Mouse (Mus musculus) intestine, embryonic 15.5 days (tissue): ENCODE results near the gene Cds2. TPM values are rescaled to one million over a fixed set of nuclear protein-coding genes. Genes with fewer than 3 reads are reported as not detected.
A peak's percentile ranks its signal among the peaks of the same experiment; 100 is the strongest.

Experiments used
- ATAC-seq: fragments of 200-750 bp; cut with Nextera tagmentation; 2 replicates; pipeline ENCODE4 v1.8.0; 2017; ENCODE audit warnings: moderate TSS enrichment, moderate library complexity
- H3K27ac ChIP-seq: fragments of 300-500 bp; sonication (generic); 2 replicates; pipeline ENCODE4 v1.5.1; 2015; ENCODE audit warnings: mild to moderate bottlenecking, inconsistent platforms
- H3K27me3 ChIP-seq: fragments of 300-500 bp; sonication (generic); replicated peaks from 2 replicates; pipeline ENCODE4 v1.6.1; 2015; ENCODE audit warnings: inconsistent platforms
- H3K36me3 ChIP-seq: fragments of 300-500 bp; sonication (generic); 2 replicates; pipeline ENCODE4 v1.6.1; 2015; ENCODE audit warnings: inconsistent platforms
- H3K4me1 ChIP-seq: fragments of 300-500 bp; sonication (generic); replicated peaks from 2 replicates; pipeline ENCODE4 v1.6.1; 2015; ENCODE audit warnings: inconsistent platforms
- H3K4me2 ChIP-seq: fragments of 300-500 bp; sonication (generic); replicated peaks from 2 replicates; pipeline ENCODE4 v1.6.1; 2015; ENCODE audit warnings: mild to moderate bottlenecking, inconsistent platforms
- H3K4me3 ChIP-seq: fragments of 300-500 bp; sonication (generic); replicated peaks from 2 replicates; pipeline ENCODE4 v1.5.1; 2015; ENCODE audit warnings: inconsistent platforms
- H3K9ac ChIP-seq: fragments of 300-500 bp; sonication (generic); 2 replicates; pipeline ENCODE4 v1.6.1; 2015; ENCODE audit warnings: inconsistent platforms
- H3K9me3 ChIP-seq: fragments of 300-500 bp; sonication (generic); 2 replicates; pipeline ENCODE4 v1.6.1; 2016; ENCODE audit warnings: inconsistent platforms
- WGBS: fragments of 180-500 bp; shearing (Covaris S2); methylation state at CpG from one replicate; pipeline ENCODE4 v1.1.7; 2015; 5-methylcytosine and 5-hydroxymethylcytosine counted together
- polyA plus RNA-seq: library from polyadenylated mRNA; unstranded; fragments of >200 nt; fragmentation: Nextera tagmentation; extraction: Ambion mirVana; gene quantifications from 2 replicates; pipeline ENCODE4 v1.2.1, GENCODE M21; 2015

Cds2 gene
- polyA plus RNA-seq, 1 experiment from 2014 or later: 25.1 TPM

GRCm38 (mm10) chr2:132251911-132252310 is 11.0 kb upstream of the Cds2 start:
- Histone ChIP-seq H3K9me3 (no peaks in the 10 kb centered on the region), H3K4me1 (peaks cover 9% of the 10 kb centered on the region), H3K9ac (peak overlapping the region; percentile 57), H3K36me3 (0 out of 2 replicates have a peak, but pooled peaks cover 3% of the 10 kb centered on the region), H3K4me2 (peak overlapping the region; percentile 68), H3K4me3 (peak overlapping the region; percentile 62), H3K27me3 (no peaks in the 10 kb centered on the region), H3K27ac (no peak overlapping the region)
- no peak for ATAC-seq
- WGBS: 7% methylated on average over 8 of the region's 8 CpGs

- WGBS: under 1% methylated on average over 79 of the region's 79 CpGs
- Histone ChIP-seq H3K36me3 (0 out of 2 replicates have a peak, but pooled peaks cover 3% of the 10 kb centered on the region), H3K9me3 (no peaks in the 10 kb centered on the region), H3K9ac (peak within 1 kb of the TSS; percentile 57), H3K4me2 (peak within 1 kb of the TSS; percentile 68), H3K27ac (peak within 1 kb of the TSS; percentile 79), H3K27me3 (no peaks in the 10 kb centered on the region), H3K4me3 (peak within 1 kb of the TSS; percentile 62), H3K4me1 (peaks cover 9% of the 10 kb centered on the region)
- ATAC-seq: peak; percentile 99
Observed at GRCm38 (mm10) chr2:132252542-132253528, 10.1 kb upstream of the Cds2 start, which contains the start of gene Pcna. TSS of gene Pcna (minus strand) at chr2:132253314.

- H3K4me1 ChIP-seq: peaks cover 9% of the 10 kb centered on the region
- H3K4me3 ChIP-seq: peak overlapping the region; percentile 62
- H3K4me2 ChIP-seq: peak overlapping the region; percentile 68
- peak overlapping the region; percentile 47; the same call in 1 of the 2 replicates for H3K9ac ChIP-seq
- H3K27me3 ChIP-seq: no peaks in the 10 kb centered on the region
- 0 out of 2 replicates have a peak, but pooled peaks cover 3% of the 10 kb centered on the region for H3K36me3 ChIP-seq
- ATAC-seq: no peak
- H3K27ac ChIP-seq: peak overlapping the region; percentile 79; the same call in 1 of the 2 replicates
- H3K9me3 ChIP-seq: no peaks in the 10 kb centered on the region
- 1% methylated on average over 7 of the region's 7 CpGs for WGBS
Observed at GRCm38 (mm10) chr2:132253603-132254002, 9.3 kb upstream of the Cds2 start.

- no peak overlapping the region for H3K4me3 ChIP-seq
- H3K9me3 ChIP-seq: no peaks in the 10 kb centered on the region
- no peak overlapping the region for H3K4me2 ChIP-seq
- no peaks in the 10 kb centered on the region for H3K27me3 ChIP-seq
- H3K36me3 ChIP-seq: no peaks in the 10 kb centered on the region
- H3K27ac ChIP-seq: no peak overlapping the region
- no peak for ATAC-seq
- 87% methylated on average over 6 of the region's 6 CpGs for WGBS
- H3K9ac ChIP-seq: no peak overlapping the region
- H3K4me1 ChIP-seq: no peaks in the 10 kb centered on the region
Observed at GRCm38 (mm10) chr2:132257350-132258068, 5.4 kb upstream of the Cds2 start.

GRCm38 (mm10) chr2:132260601-132261000 is 2.3 kb upstream of the Cds2 start:
- H3K27me3 ChIP-seq: no peaks in the 10 kb centered on the region
- H3K4me1 ChIP-seq: peaks cover 14% of the 10 kb centered on the region
- H3K27ac ChIP-seq: no peak overlapping the region
- no peak for ATAC-seq
- H3K4me2 ChIP-seq: no peak overlapping the region
- no peaks in the 10 kb centered on the region for H3K9me3 ChIP-seq
- H3K4me3 ChIP-seq: no peak overlapping the region
- WGBS: 94% methylated on average over 3 of the region's 3 CpGs
- no peaks in the 10 kb centered on the region for H3K36me3 ChIP-seq
- no peak overlapping the region for H3K9ac ChIP-seq

GRCm38 (mm10) chr2:132262175-132262574 is 773 bp upstream of the Cds2 start:
- Histone ChIP-seq H3K4me2 (no peak overlapping the region), H3K36me3 (no peaks in the 10 kb centered on the region), H3K9ac (no peak overlapping the region), H3K4me3 (no peak overlapping the region), H3K27ac (no peak overlapping the region), H3K4me1 (peaks cover 14% of the 10 kb centered on the region), H3K9me3 (no peaks in the 10 kb centered on the region), H3K27me3 (no peaks in the 10 kb centered on the region)
- 72% methylated on average over 6 of the region's 6 CpGs for WGBS
- no peak for ATAC-seq

GRCm38 (mm10) chr2:132263421-132264265 is 695 bp downstream of the Cds2 start:
- Histone ChIP-seq H3K4me3 (peak overlapping the region; percentile 80), H3K4me2 (peak overlapping the region; percentile 77), H3K36me3 (no peaks in the 10 kb centered on the region), H3K4me1 (peaks cover 14% of the 10 kb centered on the region), H3K27ac (peak overlapping the region; percentile 81), H3K27me3 (no peaks in the 10 kb centered on the region), H3K9ac (peak overlapping the region; percentile 85), H3K9me3 (no peaks in the 10 kb centered on the region)
- 1% methylated on average over 47 of the region's 47 CpGs for WGBS
- peak; percentile 75 for ATAC-seq

- Histone ChIP-seq H3K4me1 (peaks cover 14% of the 10 kb centered on the region), H3K9ac (peak overlapping the region; percentile 85), H3K4me3 (peak overlapping the region; percentile 80), H3K9me3 (no peaks in the 10 kb centered on the region), H3K27me3 (no peaks in the 10 kb centered on the region), H3K36me3 (no peaks in the 10 kb centered on the region), H3K27ac (no peak overlapping the region), H3K4me2 (peak overlapping the region; percentile 77)
- 18% methylated on average over 6 of the region's 6 CpGs for WGBS
- ATAC-seq: no peak
Observed at GRCm38 (mm10) chr2:132264266-132264710, 1.3 kb downstream of the Cds2 start.

- Histone ChIP-seq H3K36me3 (no peaks in the 10 kb centered on the region), H3K4me2 (0 out of 2 replicates have a peak overlapping the region, but pooled peaks have one; percentile 77), H3K4me3 (no peak overlapping the region), H3K27me3 (no peaks in the 10 kb centered on the region), H3K27ac (no peak overlapping the region), H3K9ac (no peak overlapping the region), H3K9me3 (no peaks in the 10 kb centered on the region), H3K4me1 (peaks cover 16% of the 10 kb centered on the region)
- WGBS: 80% methylated on average over 9 of the region's 9 CpGs
- no peak for ATAC-seq
Observed at GRCm38 (mm10) chr2:132265196-132265595, 2.2 kb downstream of the Cds2 start.

- no peak overlapping the region for H3K4me3 ChIP-seq
- H3K27me3 ChIP-seq: no peaks in the 10 kb centered on the region
- no peaks in the 10 kb centered on the region for H3K9me3 ChIP-seq
- H3K4me1 ChIP-seq: peaks cover 16% of the 10 kb centered on the region
- ATAC-seq: no peak
- H3K36me3 ChIP-seq: no peaks in the 10 kb centered on the region
- WGBS: 91% methylated on average over 3 of the region's 3 CpGs
- H3K27ac ChIP-seq: no peak overlapping the region
- no peak overlapping the region for H3K4me2 ChIP-seq
- H3K9ac ChIP-seq: no peak overlapping the region
Observed at GRCm38 (mm10) chr2:132266086-132266485, 3.1 kb downstream of the Cds2 start.

GRCm38 (mm10) chr2:132269217-132269616 is 6.3 kb downstream of the Cds2 start:
- Histone ChIP-seq H3K4me1 (peaks cover 12% of the 10 kb centered on the region; the same call in 1 of the 2 replicates), H3K9me3 (no peaks in the 10 kb centered on the region), H3K4me3 (no peak overlapping the region), H3K27me3 (no peaks in the 10 kb centered on the region), H3K9ac (no peak overlapping the region), H3K27ac (no peak overlapping the region), H3K4me2 (no peak overlapping the region), H3K36me3 (no peaks in the 10 kb centered on the region)
- 86% methylated on average over 3 of the region's 3 CpGs for WGBS
- ATAC-seq: 0 out of 2 replicates have a peak, but pooled peaks have one; percentile 48
